Mouse (Mus musculus) layer of hippocampus, adult 8-10 months (tissue): ENCODE measurements at regions not wholly inside any gene's neighbourhood (a gene's known extent, or its start where the extent isn't known, plus 50 kb on each side); places are given as distances from the start of the nearest gene placed in this dataset.
A peak's percentile ranks its signal among the peaks of the same experiment; 100 is the strongest.

Experiments used
- DNase-seq, 2 experiments: peaks; one replicate each; pipeline ENCODE4 v3.0.0; 2022; ENCODE audit warnings: low spot score in 2 of 2

GRCm38 (mm10) chr10:17511779-17512335 is 211.2 kb upstream of the Cited2 start:
- no peak for DNase-seq

DNA sequence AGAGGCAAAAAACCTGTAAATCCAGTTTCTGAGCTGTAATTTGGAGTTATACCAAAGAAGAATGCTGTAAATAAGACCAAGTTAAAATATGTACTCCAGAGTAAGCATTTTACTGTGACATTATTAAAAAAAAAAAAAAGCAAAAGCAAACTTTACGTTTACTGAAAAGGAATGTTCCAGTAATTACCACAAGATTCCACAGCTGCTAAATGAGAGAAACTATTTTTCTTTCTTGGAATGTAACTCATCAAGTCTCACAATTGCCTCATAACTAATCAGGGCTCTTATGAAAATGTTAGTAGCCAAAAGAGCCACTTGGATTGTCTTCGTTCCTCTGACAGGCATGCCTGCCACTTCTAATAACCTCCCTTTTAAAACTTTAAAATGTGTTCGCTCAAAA is 210.5 kb upstream of the Cited2 start:
- no peak for DNase-seq

DNA sequence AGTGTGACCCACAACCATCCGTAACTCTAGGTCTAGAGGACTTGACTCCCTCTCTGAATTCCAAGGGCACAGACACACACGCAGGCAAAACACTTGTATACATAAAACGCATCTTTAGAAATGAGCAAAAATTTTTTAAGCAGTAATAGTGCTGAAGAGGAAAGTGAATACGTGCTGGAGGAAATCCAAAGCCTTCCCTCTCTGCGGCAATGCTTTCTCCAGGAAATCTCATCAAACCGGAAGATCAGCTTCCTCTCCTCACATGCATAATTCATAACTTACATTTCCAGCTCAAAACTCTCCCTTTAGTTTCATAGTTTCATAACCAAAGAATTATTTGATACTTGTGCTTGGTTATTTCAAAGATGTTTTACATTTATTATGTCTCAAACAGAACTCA is 209.3 kb upstream of the Cited2 start:
- DNase-seq: no peak

GRCm38 (mm10) chr10:17516068-17516467 is 206.9 kb upstream of the Cited2 start:
- DNase-seq: no peak

GRCm38 (mm10) chr10:17518423-17519175 is 204.4 kb upstream of the Cited2 start:
- no peak for DNase-seq

DNA sequence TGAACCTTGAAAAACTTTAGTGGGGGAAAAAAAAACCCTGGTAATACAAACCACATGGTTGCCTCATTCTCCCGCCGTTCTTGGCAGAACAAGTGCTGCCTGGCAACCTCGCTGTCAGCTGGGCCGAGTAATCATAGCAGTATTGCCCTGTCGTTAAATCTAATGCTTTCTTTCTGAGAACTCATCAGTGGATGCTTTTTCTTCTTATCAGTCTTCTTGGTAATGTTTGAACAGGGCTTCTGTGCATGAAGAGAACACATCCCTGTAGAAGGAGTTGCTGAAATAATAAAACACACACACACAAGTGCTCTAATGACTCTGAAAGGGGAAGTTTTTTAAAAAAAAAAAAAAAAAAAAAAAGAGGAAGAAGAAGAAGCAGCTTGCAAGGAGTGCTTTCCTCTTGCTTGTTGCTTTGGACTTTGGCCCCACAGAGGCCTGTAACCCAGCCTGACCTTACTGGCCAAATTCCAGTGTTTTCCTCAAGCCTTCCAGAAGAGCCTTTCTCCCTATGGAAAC is 200.9 kb upstream of the Cited2 start:
- DNase-seq: peak; percentile 5 to 17

DNA sequence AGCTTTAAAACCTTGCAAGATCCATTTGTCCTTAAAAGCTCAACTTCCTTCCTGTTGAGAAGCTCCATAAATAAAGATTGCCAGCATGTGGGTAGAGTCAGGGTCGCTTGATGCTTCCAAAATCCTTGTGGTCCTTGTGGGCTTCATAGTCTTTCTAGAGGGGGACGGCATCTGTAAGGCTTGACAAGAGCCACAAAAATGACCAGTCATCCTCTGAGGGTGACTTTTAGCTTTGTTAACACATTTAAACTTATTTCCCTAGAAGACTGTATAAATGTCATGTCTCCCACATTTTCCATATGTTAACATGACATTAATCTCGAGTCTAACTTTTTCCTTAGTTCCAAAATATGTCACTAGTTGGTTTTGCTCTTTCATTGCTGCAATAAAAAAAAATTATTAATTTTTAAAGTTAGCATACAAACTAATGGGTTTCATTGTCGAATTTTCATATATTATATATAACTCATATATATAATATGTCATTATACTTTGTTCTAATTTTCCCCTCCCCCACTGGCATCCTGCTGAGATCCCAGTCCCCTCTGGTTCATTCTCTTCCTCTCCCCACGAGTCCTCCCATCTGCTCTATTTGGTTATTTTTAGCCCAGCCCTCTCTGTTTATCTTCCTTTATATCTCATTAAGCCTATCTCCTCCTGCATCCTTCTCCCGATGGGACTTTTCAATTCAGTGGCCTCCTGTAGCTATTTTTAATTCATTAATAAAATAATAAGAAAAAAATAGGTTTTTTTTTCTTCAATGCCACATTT is 199.3 kb upstream of the Cited2 start:
- DNase-seq: no peak

GRCm38 (mm10) chr10:17527151-17527737 is 195.8 kb upstream of the Cited2 start:
- DNase-seq: no peak

DNA sequence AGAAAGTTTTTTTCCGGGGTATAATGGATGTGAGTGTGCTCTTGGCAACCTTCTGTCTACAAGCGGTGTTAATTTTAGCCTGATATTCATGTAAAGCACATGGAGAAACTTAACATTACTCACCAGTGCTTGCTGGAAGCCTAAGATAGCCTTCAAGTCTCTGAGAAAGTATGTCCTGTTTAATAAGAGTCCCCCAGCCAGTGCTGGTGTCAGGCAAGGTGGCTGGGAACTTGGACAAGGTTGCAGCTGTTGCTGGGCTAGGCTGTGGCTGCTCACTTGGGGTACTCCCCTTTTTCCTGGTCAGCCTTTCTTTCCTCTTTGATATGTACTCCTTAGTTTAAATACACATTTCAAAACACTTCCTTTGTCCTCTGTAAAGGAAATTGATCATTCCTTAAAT is 194.9 kb upstream of the Cited2 start:
- DNase-seq: no peak

DNA sequence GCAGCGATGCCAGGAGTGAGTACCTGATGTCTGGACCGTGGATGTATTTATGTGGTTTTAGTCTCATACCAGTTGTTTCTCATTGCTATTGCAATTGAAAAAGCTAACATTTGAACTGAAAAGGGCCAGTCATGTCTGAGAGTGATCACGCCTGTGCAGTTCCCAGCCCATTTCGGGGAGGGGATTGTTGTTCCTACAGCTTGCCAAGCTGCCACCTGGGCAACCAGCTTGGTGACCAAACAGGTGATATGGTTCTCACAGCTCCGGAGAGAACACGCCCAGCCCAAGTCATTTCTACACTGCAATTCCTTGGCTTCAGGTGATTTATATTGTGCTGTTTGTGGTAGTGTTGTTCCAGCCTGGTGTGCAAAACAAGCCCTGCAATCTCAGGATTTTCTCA is 194.2 kb upstream of the Cited2 start:
- no peak for DNase-seq

- no peak for DNase-seq
These were observed 193.0 kb upstream of the Cited2 start for GRCm38 (mm10) chr10:17529851-17530509.

GRCm38 (mm10) chr10:17531021-17531420 is 192.0 kb upstream of the Cited2 start:
- DNase-seq: no peak

DNA sequence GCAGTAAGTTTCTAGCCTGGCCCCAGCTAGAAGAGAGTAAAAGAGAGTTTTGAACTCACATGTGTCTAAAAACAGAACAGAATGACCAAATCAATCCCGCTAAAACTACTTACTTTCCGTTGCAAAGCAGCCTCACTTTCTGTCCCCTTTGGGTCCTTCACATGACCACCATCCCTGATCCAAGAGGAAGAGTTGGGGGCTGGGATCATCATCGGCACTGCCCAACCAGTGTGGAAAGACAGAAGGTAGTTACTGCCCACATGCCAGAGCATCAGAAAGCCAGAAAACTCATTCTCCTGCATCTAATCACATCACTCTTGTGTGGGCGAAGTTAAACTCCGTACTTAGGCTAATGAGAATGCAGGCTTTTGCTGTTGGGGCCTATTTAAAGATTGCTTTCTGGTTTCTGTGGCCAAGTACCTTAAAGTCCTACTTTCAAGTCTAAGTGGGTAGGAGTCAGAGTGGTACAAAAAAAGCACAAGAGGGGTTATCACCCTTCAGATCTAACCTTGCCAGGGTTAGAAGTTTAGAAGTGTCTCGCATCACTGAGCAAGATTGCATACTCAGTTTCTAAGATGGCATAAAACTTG is 184.0 kb upstream of the Cited2 start:
- no peak for DNase-seq

GRCm38 (mm10) chr10:17540404-17541375 is 182.3 kb upstream of the Cited2 start:
- no peak for DNase-seq

DNA sequence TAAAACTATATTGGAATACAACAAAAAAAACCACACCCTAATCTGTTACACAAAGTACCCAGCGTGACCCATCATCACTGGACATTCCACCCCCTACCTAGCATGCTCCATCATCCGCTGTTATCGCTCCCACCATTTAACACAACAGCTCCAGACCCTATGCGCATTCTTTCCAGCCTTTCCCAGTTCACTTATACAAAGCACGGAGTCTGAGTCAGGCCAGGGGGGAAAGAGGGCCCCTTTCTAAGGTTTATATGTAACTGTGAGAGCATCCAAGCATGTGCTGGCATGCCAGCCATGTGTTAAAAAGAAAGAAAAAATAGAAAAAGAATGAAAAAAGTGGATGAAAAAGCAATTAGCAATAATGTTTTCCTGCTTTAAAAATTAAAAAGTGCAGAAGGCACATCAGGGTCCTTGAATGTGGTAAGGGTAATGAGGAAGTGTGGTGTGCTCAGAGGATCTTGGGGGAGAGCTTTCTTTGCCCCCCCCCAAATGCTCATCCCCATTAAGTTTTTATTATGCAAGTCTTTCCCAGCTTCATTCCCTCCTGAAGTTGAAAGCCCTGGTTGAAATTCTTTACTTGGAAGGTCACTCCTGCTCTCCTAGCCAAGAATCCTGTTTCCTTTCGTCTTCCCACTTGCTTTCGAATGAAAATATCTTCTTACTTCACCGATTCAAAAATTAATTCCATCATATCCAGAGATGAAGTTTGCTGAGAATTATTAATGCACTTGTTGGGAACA is 180.7 kb upstream of the Cited2 start:
- no peak for DNase-seq

GRCm38 (mm10) chr10:17542847-17543421 is 180.1 kb upstream of the Cited2 start:
- no peak for DNase-seq

GRCm38 (mm10) chr10:17545291-17545690 is 177.7 kb upstream of the Cited2 start:
- no peak for DNase-seq

DNA sequence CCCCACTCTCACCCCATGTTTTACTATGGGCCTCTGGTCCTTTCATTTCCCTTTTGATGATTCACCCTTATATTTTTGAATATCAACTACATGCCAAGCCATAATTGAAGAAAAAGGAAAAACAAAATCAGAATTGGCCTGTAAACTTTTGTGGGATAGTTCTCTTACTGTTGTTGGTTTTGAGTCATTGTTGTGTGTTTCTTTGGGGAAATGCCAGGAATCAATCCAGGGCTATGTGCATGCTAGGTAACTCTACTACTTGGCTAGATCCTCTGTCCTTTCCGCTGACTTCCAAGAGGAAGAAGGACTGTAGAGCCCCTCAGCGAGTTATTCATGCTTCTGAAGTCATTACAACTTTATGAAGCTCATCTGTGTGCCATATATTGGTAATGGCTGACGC is 175.0 kb upstream of the Cited2 start:
- DNase-seq: no peak
